Mouse (Mus musculus): ENCODE data around the gene Zfp987.
"Not testable (repeated sequence)": the region's sequence is repeated elsewhere in the genome, so short reads cannot be mapped to it uniquely, and the experiment has no call there.

Gene Zfp987

GRCm38 (mm10) chr4:146096998-146097397 is at the start of gene Zfp987:
Gene Zfp987, plus strand, starts transcription at chr4:146097298.
- DNase-seq: not testable (repeated sequence)

GRCm38 (mm10) chr4:146052536-146052935 is 44.6 kb upstream of the Zfp987 start:
- not testable (repeated sequence) for DNase-seq

GRCm38 (mm10) chr4:146053445-146053844 is 43.7 kb upstream of the Zfp987 start:
- not testable (repeated sequence) for DNase-seq

- DNase-seq: no peak
Observed at GRCm38 (mm10) chr4:146055335-146055734, 41.8 kb upstream of the Zfp987 start.

GRCm38 (mm10) chr4:146058646-146059045 is 38.5 kb upstream of the Zfp987 start:
- DNase-seq: not testable (repeated sequence)

- DNase-seq: not testable (repeated sequence)
Observed at GRCm38 (mm10) chr4:146059078-146059477, 38.0 kb upstream of the Zfp987 start.

GRCm38 (mm10) chr4:146059974-146060693 is 37.0 kb upstream of the Zfp987 start:
- DNase-seq: not testable (repeated sequence)

GRCm38 (mm10) chr4:146061082-146061481 is 36.0 kb upstream of the Zfp987 start:
- not testable (repeated sequence) for DNase-seq

- DNase-seq: not testable (repeated sequence)
Observed at GRCm38 (mm10) chr4:146062021-146062420, 35.1 kb upstream of the Zfp987 start.

GRCm38 (mm10) chr4:146063001-146063400 is 34.1 kb upstream of the Zfp987 start:
- not testable (repeated sequence) for DNase-seq

GRCm38 (mm10) chr4:146063621-146064020 is 33.5 kb upstream of the Zfp987 start:
- DNase-seq: not testable (repeated sequence)

GRCm38 (mm10) chr4:146064807-146065206 is 32.3 kb upstream of the Zfp987 start:
- DNase-seq: not testable (repeated sequence)

- not testable (repeated sequence) for DNase-seq
Observed at GRCm38 (mm10) chr4:146066932-146067580, 30.0 kb upstream of the Zfp987 start.

GRCm38 (mm10) chr4:146067594-146067993 is 29.5 kb upstream of the Zfp987 start:
- DNase-seq: not testable (repeated sequence)

- DNase-seq: not testable (repeated sequence)
Observed at GRCm38 (mm10) chr4:146073264-146073663, 23.8 kb upstream of the Zfp987 start.

- not testable (repeated sequence) for DNase-seq
Observed at GRCm38 (mm10) chr4:146101448-146101847, 4.3 kb downstream of the Zfp987 start.

GRCm38 (mm10) chr4:146156524-146156923 is 59.4 kb downstream of the Zfp987 start, which contains the start of gene Zfp600:
Gene Zfp600, plus strand, starts transcription at chr4:146156824.
- not testable (repeated sequence) for DNase-seq

- not testable (repeated sequence) for DNase-seq
Observed at GRCm38 (mm10) chr4:146162893-146163292, 65.8 kb downstream of the Zfp987 start.

- not testable (repeated sequence) for DNase-seq
Observed at GRCm38 (mm10) chr4:146167202-146167832, 70.2 kb downstream of the Zfp987 start.

- not testable (repeated sequence) for DNase-seq
Observed at GRCm38 (mm10) chr4:146167879-146168532, 70.9 kb downstream of the Zfp987 start.

- DNase-seq: not testable (repeated sequence)
Observed at GRCm38 (mm10) chr4:146168730-146169215, 71.7 kb downstream of the Zfp987 start.

- not testable (repeated sequence) for DNase-seq
Observed at GRCm38 (mm10) chr4:146173378-146174226, 76.5 kb downstream of the Zfp987 start.
